Mouse (Mus musculus): ENCODE data around the gene Tlx3. TPM values are rescaled to one million over a fixed set of nuclear protein-coding genes. Genes with fewer than 3 reads are reported as not detected.

Gene Tlx3
- polyA plus RNA-seq, 1 experiment from 2014 or later = not detected

- H3K4me3 ChIP-seq (ENCODE audit: low read depth, low read length) = no peak overlapping the region
- H3K4me2 ChIP-seq = no peak overlapping the region
- no peaks in the 10 kb centered on the region; the same call in 1 of the 2 replicates for H3K4me1 ChIP-seq (replicated peaks; ENCODE audit: control insufficient read depth, insufficient read depth, low read length)
- no peak overlapping the region for H3K9ac ChIP-seq (ENCODE audit: low read depth, low read length)
- no peaks in the 10 kb centered on the region for H3K9me3 ChIP-seq (ENCODE audit: control insufficient read depth, low read length)
- no peaks in the 10 kb centered on the region for H3K36me3 ChIP-seq (ENCODE audit: control insufficient read depth, insufficient read depth, low read length)
- H3K27ac ChIP-seq (ENCODE audit: low read depth, low read length) = no peak overlapping the region
- no peaks in the 10 kb centered on the region for H3K27me3 ChIP-seq (replicated peaks; ENCODE audit: control insufficient read depth, insufficient read depth, low read length)
- WGBS = 77% methylated on average over 8 of the region's 8 CpGs
- no peak for ATAC-seq (replicated peaks; ENCODE audit: low FRiP score)
- no peak for DNase-seq (ENCODE audit: low spot score)
Observed at GRCm38 (mm10) chr11:33217384-33218079, 14.1 kb upstream of the Tlx3 start.

DNA sequence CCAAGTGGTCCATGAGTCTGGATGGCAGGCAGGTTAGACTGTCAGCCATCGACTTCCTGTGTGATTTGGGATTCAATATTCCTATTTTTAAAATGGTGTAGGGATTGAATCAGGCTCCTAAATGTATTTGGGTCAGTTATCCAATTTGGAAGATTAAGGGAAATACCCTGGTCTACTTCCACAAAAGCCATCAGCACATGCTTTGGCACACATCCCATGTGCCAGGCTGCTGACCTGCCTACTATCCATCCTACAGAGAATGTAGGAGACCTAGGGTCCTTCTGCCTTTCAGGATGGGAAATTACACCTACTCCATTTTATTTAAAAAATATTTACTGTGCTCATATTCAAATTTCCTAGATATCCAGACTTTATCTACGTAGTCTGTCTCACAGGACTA lies 4.0 kb upstream of the Tlx3 start:
- Histone ChIP-seq H3K4me2 (no peak overlapping the region), H3K36me3 (ENCODE audit: control insufficient read depth, insufficient read depth, low read length) (no peaks in the 10 kb centered on the region), H3K9ac (ENCODE audit: low read depth, low read length) (no peak overlapping the region), H3K4me3 (ENCODE audit: low read depth, low read length) (no peak overlapping the region), H3K4me1 (replicated peaks; ENCODE audit: control insufficient read depth, insufficient read depth, low read length) (peaks cover 11% of the 10 kb centered on the region; the same call in 1 of the 2 replicates), H3K27ac (ENCODE audit: low read depth, low read length) (no peak overlapping the region), H3K27me3 (replicated peaks; ENCODE audit: control insufficient read depth, insufficient read depth, low read length) (peaks cover 56% of the 10 kb centered on the region), H3K9me3 (ENCODE audit: control insufficient read depth, low read length) (no peaks in the 10 kb centered on the region)
- WGBS = 71% methylated on average over 2 of the region's 2 CpGs
- ATAC-seq (replicated peaks; ENCODE audit: low FRiP score) = no peak
- DNase-seq (ENCODE audit: low spot score) = no peak

DNA sequence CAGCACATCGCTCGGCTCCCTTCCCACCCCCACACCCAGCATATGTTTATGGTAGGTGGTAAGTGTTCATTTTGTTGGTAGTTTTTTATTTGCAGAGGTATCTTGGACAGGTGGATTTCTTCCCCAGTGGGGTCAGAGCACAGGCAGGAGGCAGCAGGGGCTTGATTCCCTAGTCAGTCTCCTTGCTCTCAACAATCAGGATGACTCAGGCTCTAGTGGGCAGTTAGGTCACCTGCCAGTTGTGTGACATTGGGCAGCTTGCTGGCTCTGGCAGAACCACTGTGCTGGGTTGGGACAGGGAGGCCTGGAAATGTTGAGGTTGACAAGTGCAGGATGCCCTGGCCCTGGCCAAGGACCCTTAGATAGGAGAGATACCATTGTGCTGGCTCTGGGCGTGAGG lies 1.6 kb upstream of the Tlx3 start:
- 12% methylated on average over 3 of the region's 3 CpGs for WGBS
- H3K27me3 ChIP-seq (replicated peaks; ENCODE audit: control insufficient read depth, insufficient read depth, low read length) = peaks cover 81% of the 10 kb centered on the region
- ATAC-seq (replicated peaks; ENCODE audit: low FRiP score) = no peak

DNA sequence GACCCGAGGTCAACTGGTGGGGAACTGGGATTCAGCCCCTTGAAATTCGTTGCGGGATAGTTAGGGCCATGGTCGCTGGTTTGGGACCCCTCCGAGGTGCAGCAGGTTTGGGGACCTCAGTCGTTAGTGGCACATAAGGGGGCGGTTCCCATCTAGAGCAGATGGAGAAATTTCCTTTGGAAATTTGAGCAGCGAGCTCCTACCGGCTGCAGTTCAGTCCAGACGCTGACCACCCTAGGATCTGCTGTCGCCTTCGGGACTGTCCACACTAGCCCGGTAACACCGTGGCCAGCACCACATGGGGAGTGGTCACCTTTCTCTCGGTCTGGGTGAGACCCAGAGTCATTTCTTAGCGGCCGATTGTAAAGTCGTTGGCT lies 928 bp upstream of the Tlx3 start:
- WGBS = under 1% methylated on average over 18 of the region's 18 CpGs
- H3K4me3 ChIP-seq (ENCODE audit: low read depth, low read length) = no peak overlapping the region

More for the DNA sequence above, 1.6 kb upstream of the Tlx3 start:
- Histone ChIP-seq H3K4me3 (ENCODE audit: low read depth, low read length) (no peak overlapping the region), H3K27ac (ENCODE audit: low read depth, low read length) (no peak overlapping the region), H3K4me1 (replicated peaks; ENCODE audit: control insufficient read depth, insufficient read depth, low read length) (peaks cover 16% of the 10 kb centered on the region; the same call in 1 of the 2 replicates), H3K9ac (ENCODE audit: low read depth, low read length) (no peak overlapping the region), H3K36me3 (ENCODE audit: control insufficient read depth, insufficient read depth, low read length) (no peaks in the 10 kb centered on the region), H3K9me3 (ENCODE audit: control insufficient read depth, low read length) (no peaks in the 10 kb centered on the region), H3K4me2 (no peak overlapping the region)
- no peak for DNase-seq (ENCODE audit: low spot score)

GRCm38 (mm10) chr11:33202972-33203371 lies 417 bp downstream of the Tlx3 start:
- DNase-seq (ENCODE audit: low spot score) (peak; percentile 41), ATAC-seq (replicated peaks; ENCODE audit: low FRiP score) (0 out of 2 replicates have a peak, but pooled peaks have one; percentile 5)
- H3K9ac ChIP-seq (ENCODE audit: low read depth, low read length) = no peak overlapping the region
- H3K9me3 ChIP-seq (ENCODE audit: control insufficient read depth, low read length) = no peaks in the 10 kb centered on the region
- under 1% methylated on average over 40 of the region's 47 CpGs for WGBS
- peak overlapping the region; percentile 35 for H3K4me3 ChIP-seq (ENCODE audit: low read depth, low read length)
- H3K27ac ChIP-seq (ENCODE audit: low read depth, low read length) = no peak overlapping the region
- peaks cover 99% of the 10 kb centered on the region for H3K27me3 ChIP-seq (replicated peaks; ENCODE audit: control insufficient read depth, insufficient read depth, low read length)
- H3K4me1 ChIP-seq (replicated peaks; ENCODE audit: control insufficient read depth, insufficient read depth, low read length) = peaks cover 16% of the 10 kb centered on the region; the same call in 1 of the 2 replicates
- no peaks in the 10 kb centered on the region for H3K36me3 ChIP-seq (ENCODE audit: control insufficient read depth, insufficient read depth, low read length)
- H3K4me2 ChIP-seq = peak overlapping the region; percentile 56

More for the DNA sequence above, 928 bp upstream of the Tlx3 start:
- Histone ChIP-seq H3K27ac (ENCODE audit: low read depth, low read length) (no peak overlapping the region), H3K9me3 (ENCODE audit: control insufficient read depth, low read length) (no peaks in the 10 kb centered on the region), H3K9ac (ENCODE audit: low read depth, low read length) (no peak overlapping the region), H3K27me3 (replicated peaks; ENCODE audit: control insufficient read depth, insufficient read depth, low read length) (peaks cover 87% of the 10 kb centered on the region), H3K36me3 (ENCODE audit: control insufficient read depth, insufficient read depth, low read length) (no peaks in the 10 kb centered on the region), H3K4me1 (replicated peaks; ENCODE audit: control insufficient read depth, insufficient read depth, low read length) (peaks cover 16% of the 10 kb centered on the region; the same call in 1 of the 2 replicates), H3K4me2 (no peak overlapping the region)
- no peak for DNase-seq (ENCODE audit: low spot score)
- ATAC-seq (replicated peaks; ENCODE audit: low FRiP score) = no peak

DNA sequence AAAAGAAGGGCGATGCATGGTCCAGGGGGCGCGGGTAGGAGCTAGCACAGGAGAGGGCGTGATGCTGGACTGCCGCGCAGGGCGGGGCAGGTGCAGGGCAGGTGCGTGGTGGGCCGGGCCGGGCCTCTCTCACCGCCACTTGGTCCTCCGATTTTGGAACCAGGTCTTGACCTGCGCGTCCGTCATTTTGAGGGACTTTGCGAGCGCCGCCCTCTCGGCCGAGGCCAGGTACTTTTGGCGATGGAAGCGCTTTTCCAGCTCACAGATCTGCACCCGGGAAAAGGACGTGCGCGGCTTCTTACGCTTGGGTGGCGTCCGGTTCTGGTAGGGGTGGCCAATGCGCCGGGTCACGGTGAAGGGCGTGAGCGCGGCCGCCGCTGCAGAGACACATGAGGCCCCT lies 1.1 kb downstream of the Tlx3 start:
- Histone ChIP-seq H3K4me2 (no peak overlapping the region), H3K9ac (ENCODE audit: low read depth, low read length) (no peak overlapping the region), H3K4me3 (ENCODE audit: low read depth, low read length) (no peak overlapping the region; the same call in 1 of the 2 replicates), H3K36me3 (ENCODE audit: control insufficient read depth, insufficient read depth, low read length) (no peaks in the 10 kb centered on the region), H3K4me1 (replicated peaks; ENCODE audit: control insufficient read depth, insufficient read depth, low read length) (peaks cover 16% of the 10 kb centered on the region; the same call in 1 of the 2 replicates), H3K27me3 (replicated peaks; ENCODE audit: control insufficient read depth, insufficient read depth, low read length) (peaks cover 100% of the 10 kb centered on the region), H3K9me3 (ENCODE audit: control insufficient read depth, low read length) (no peaks in the 10 kb centered on the region), H3K27ac (ENCODE audit: low read depth, low read length) (no peak overlapping the region)
- DNase-seq (ENCODE audit: low spot score) (no peak), ATAC-seq (replicated peaks; ENCODE audit: low FRiP score) (no peak; the same call in 1 of the 2 replicates)
- 6% methylated on average over 37 of the region's 37 CpGs for WGBS

- Histone ChIP-seq H3K4me1 (replicated peaks; ENCODE audit: control insufficient read depth, insufficient read depth, low read length) (peaks cover 16% of the 10 kb centered on the region; the same call in 1 of the 2 replicates), H3K4me2 (peak overlapping the region; percentile 49; the same call in 1 of the 2 replicates), H3K4me3 (ENCODE audit: low read depth, low read length) (peak overlapping the region; percentile 35; the same call in 1 of the 2 replicates), H3K9ac (ENCODE audit: low read depth, low read length) (no peak overlapping the region), H3K27me3 (replicated peaks; ENCODE audit: control insufficient read depth, insufficient read depth, low read length) (peaks cover 100% of the 10 kb centered on the region), H3K27ac (ENCODE audit: low read depth, low read length) (no peak overlapping the region), H3K36me3 (ENCODE audit: control insufficient read depth, insufficient read depth, low read length) (no peaks in the 10 kb centered on the region), H3K9me3 (ENCODE audit: control insufficient read depth, low read length) (no peaks in the 10 kb centered on the region)
- no peak for DNase-seq (ENCODE audit: low spot score)
- ATAC-seq (replicated peaks; ENCODE audit: low FRiP score) = no peak
- 5% methylated on average over 19 of the region's 19 CpGs for WGBS
Observed at GRCm38 (mm10) chr11:33201626-33202010, 1.8 kb downstream of the Tlx3 start.

GRCm38 (mm10) chr11:33200764-33201625 lies 2.4 kb downstream of the Tlx3 start:
- Histone ChIP-seq H3K36me3 (ENCODE audit: control insufficient read depth, insufficient read depth, low read length) (no peaks in the 10 kb centered on the region), H3K27ac (ENCODE audit: low read depth, low read length) (no peak overlapping the region), H3K27me3 (replicated peaks; ENCODE audit: control insufficient read depth, insufficient read depth, low read length) (peaks cover 100% of the 10 kb centered on the region), H3K4me2 (peak overlapping the region; percentile 49), H3K9me3 (ENCODE audit: control insufficient read depth, low read length) (no peaks in the 10 kb centered on the region), H3K4me1 (replicated peaks; ENCODE audit: control insufficient read depth, insufficient read depth, low read length) (peaks cover 16% of the 10 kb centered on the region; the same call in 1 of the 2 replicates), H3K4me3 (ENCODE audit: low read depth, low read length) (peak overlapping the region; percentile 35), H3K9ac (ENCODE audit: low read depth, low read length) (no peak overlapping the region)
- 1% methylated on average over 76 of the region's 76 CpGs for WGBS
- DNase-seq (ENCODE audit: low spot score) (peak; percentile 62), ATAC-seq (replicated peaks; ENCODE audit: low FRiP score) (0 out of 2 replicates have a peak, but pooled peaks have one; percentile 30)
